Mouse (Mus musculus): ENCODE data around the gene Six2. TPM values are rescaled to one million over a fixed set of nuclear protein-coding genes. Genes with fewer than 3 reads are reported as not detected.

Gene Six2
- total RNA-seq, 1 experiment: 0.22 TPM

- in situ Hi-C loops (cut with MboI; ENCODE audit: low sequenced_read_pairs in 2 of 2, unreplicated experiment in 2 of 2): no loop called here
- H3K36me3 ChIP-seq (ENCODE audit: control insufficient read depth, insufficient read depth, low read length, poor library complexity, severe bottlenecking): no peaks in the 10 kb centered on the region
- TF ChIP-seq HCFC1 (IDR thresholded peaks at IDR 0.05; ENCODE audit: borderline replicate concordance, insufficient read depth, low read length) (no peak), ZC3H11A (IDR thresholded peaks at IDR 0.05; ENCODE audit: borderline replicate concordance, low read depth, low read length) (no peak), CHD2 (IDR thresholded peaks at IDR 0.05; ENCODE audit: low read depth, low read length) (no peak), MAFK (IDR thresholded peaks at IDR 0.05; ENCODE audit: insufficient read depth, low read depth, low read length) (no peak), ZNF384 (IDR thresholded peaks at IDR 0.05; ENCODE audit: low read depth, low read length) (no peak)
- H3K9ac ChIP-seq (ENCODE audit: insufficient read depth, low read depth, low read length, poor library complexity, severe bottlenecking): no peak overlapping the region
- no peaks in the 10 kb centered on the region for H3K9me3 ChIP-seq (ENCODE audit: control insufficient read depth, insufficient read depth, low read depth, low read length)
- no peak for DNase-seq (ENCODE audit: low read depth, low spot score)
- H3K4me1 ChIP-seq (ENCODE audit: control insufficient read depth in 2 of 2, insufficient read depth in 2 of 2, low read length in 2 of 2, poor library complexity in 1 of 2): no peaks in the 10 kb centered on the region; a peak in 1 of 4 replicates
- no peak overlapping the region for H3K4me3 ChIP-seq (ENCODE audit: insufficient read depth in 1 of 2, low read depth in 1 of 2, low read length in 2 of 2, poor library complexity in 1 of 2, severe bottlenecking in 1 of 2)
- no peak overlapping the region for H3K27ac ChIP-seq (ENCODE audit: insufficient read depth, low read depth, low read length, poor library complexity, severe bottlenecking)
These were observed 27.7 kb upstream of the Six2 start for GRCm38 (mm10) chr17:85715784-85716183.

GRCm38 (mm10) chr17:85714370-85714769 lies 26.3 kb upstream of the Six2 start:
- no peak for DNase-seq (ENCODE audit: low read depth, low spot score)
- no peak for TF ChIP-seq MAFK (IDR thresholded peaks at IDR 0.05; ENCODE audit: insufficient read depth, low read depth, low read length)
- TF ChIP-seq ZNF384 (IDR thresholded peaks at IDR 0.05; ENCODE audit: low read depth, low read length): no peak
- in situ Hi-C loops (cut with MboI; ENCODE audit: low sequenced_read_pairs in 2 of 2, unreplicated experiment in 2 of 2): no loop called here
- Histone ChIP-seq H3K27ac (ENCODE audit: insufficient read depth, low read depth, low read length, poor library complexity, severe bottlenecking) (no peak overlapping the region), H3K4me1 (ENCODE audit: control insufficient read depth in 2 of 2, insufficient read depth in 2 of 2, low read length in 2 of 2, poor library complexity in 1 of 2) (no peaks in the 10 kb centered on the region; a peak in 1 of 4 replicates), H3K9ac (ENCODE audit: insufficient read depth, low read depth, low read length, poor library complexity, severe bottlenecking) (no peak overlapping the region), H3K4me3 (ENCODE audit: insufficient read depth in 1 of 2, low read depth in 1 of 2, low read length in 2 of 2, poor library complexity in 1 of 2, severe bottlenecking in 1 of 2) (no peak overlapping the region), H3K9me3 (ENCODE audit: control insufficient read depth, insufficient read depth, low read depth, low read length) (no peaks in the 10 kb centered on the region), H3K36me3 (ENCODE audit: control insufficient read depth, insufficient read depth, low read length, poor library complexity, severe bottlenecking) (no peaks in the 10 kb centered on the region)

DNA sequence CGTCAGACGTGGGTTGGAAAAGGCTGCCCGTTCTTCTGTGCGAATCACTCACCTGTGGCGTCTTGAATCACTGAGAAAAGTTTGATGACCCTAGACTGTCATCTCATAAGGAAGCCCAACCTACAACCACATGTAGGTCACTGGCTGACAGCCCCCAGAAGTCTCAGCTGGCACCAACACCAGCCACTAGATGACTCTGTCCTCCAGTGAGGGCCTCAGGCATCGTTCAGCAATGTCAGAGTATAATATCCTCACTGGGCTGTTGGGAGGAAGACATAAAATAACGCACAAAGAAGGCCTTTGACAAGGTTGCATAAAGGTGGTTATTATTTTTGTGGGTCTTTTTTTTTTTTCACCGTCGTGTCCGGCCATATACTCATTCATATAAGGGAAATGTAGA lies 24.8 kb upstream of the Six2 start:
- H3K27ac ChIP-seq (ENCODE audit: insufficient read depth, low read depth, low read length, poor library complexity, severe bottlenecking): no peak overlapping the region
- H3K4me3 ChIP-seq (ENCODE audit: insufficient read depth in 1 of 2, low read depth in 1 of 2, low read length in 2 of 2, poor library complexity in 1 of 2, severe bottlenecking in 1 of 2): no peak overlapping the region
- DNase-seq (ENCODE audit: low read depth, low spot score): no peak
- no peak overlapping the region for H3K9ac ChIP-seq (ENCODE audit: insufficient read depth, low read depth, low read length, poor library complexity, severe bottlenecking)
- in situ Hi-C loops (cut with MboI; ENCODE audit: low sequenced_read_pairs in 2 of 2, unreplicated experiment in 2 of 2): no loop called here
- H3K9me3 ChIP-seq (ENCODE audit: control insufficient read depth, insufficient read depth, low read depth, low read length): no peaks in the 10 kb centered on the region
- TF ChIP-seq ZNF384 (IDR thresholded peaks at IDR 0.05; ENCODE audit: low read depth, low read length) (no peak), CHD2 (IDR thresholded peaks at IDR 0.05; ENCODE audit: low read depth, low read length) (no peak), MAFK (IDR thresholded peaks at IDR 0.05; ENCODE audit: insufficient read depth, low read depth, low read length) (no peak), HCFC1 (IDR thresholded peaks at IDR 0.05; ENCODE audit: borderline replicate concordance, insufficient read depth, low read length) (no peak), ZC3H11A (IDR thresholded peaks at IDR 0.05; ENCODE audit: borderline replicate concordance, low read depth, low read length) (no peak)
- H3K36me3 ChIP-seq (ENCODE audit: control insufficient read depth, insufficient read depth, low read length, poor library complexity, severe bottlenecking): no peaks in the 10 kb centered on the region
- no peaks in the 10 kb centered on the region; a peak in 1 of 4 replicates for H3K4me1 ChIP-seq (ENCODE audit: control insufficient read depth in 2 of 2, insufficient read depth in 2 of 2, low read length in 2 of 2, poor library complexity in 1 of 2)

DNA sequence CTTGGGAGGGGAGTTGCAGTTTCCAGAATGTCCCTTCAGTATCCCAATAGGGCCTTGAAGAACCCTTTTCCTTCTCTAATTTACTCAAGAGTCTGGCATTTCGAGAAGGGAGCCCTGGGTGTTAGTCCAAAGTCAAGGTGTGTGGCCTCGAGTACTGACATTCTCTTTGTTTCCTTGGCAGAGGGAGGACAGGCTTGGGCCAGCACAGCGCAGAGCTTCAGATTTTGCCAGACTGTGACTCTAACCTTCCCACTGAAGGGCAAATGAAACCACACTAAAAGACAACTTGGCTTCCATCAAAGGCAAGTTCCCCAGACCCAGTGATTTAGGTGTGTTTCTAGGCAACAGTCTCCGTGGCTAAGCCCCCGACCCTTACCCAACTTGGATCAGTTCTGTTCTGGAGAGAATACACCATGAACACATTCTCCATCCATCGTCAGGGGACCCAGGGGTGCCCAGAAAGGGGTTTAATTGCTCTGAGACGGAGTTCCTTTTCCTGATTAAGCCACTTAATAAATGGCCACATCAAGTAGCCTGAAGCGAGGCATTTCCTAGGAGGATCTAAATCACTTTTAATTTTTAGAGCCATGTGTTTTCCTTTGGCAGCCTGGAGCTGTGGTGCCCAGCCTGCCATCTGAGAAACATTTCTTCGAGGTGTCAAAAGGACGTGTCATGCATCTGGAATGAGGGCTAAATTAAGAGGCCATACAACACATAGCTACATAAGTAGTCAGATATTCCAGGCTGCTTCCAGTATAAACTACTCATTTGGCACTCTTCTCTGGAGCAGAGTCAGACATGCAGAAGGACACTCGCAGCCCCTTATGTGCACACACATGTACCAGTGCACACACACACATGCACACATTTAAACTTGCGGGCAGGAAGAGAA lies 16.5 kb upstream of the Six2 start:
- no peaks in the 10 kb centered on the region for H3K9me3 ChIP-seq (ENCODE audit: control insufficient read depth, insufficient read depth, low read depth, low read length)
- H3K4me3 ChIP-seq (ENCODE audit: insufficient read depth in 1 of 2, low read depth in 1 of 2, low read length in 2 of 2, poor library complexity in 1 of 2, severe bottlenecking in 1 of 2): no peak overlapping the region
- H3K27ac ChIP-seq (ENCODE audit: insufficient read depth, low read depth, low read length, poor library complexity, severe bottlenecking): no peak overlapping the region
- no peaks in the 10 kb centered on the region for H3K4me1 ChIP-seq (ENCODE audit: control insufficient read depth in 2 of 2, insufficient read depth in 2 of 2, low read length in 2 of 2, poor library complexity in 1 of 2)
- H3K9ac ChIP-seq (ENCODE audit: insufficient read depth, low read depth, low read length, poor library complexity, severe bottlenecking): no peak overlapping the region
- TF ChIP-seq ZC3H11A (IDR thresholded peaks at IDR 0.05; ENCODE audit: borderline replicate concordance, low read depth, low read length): no peak
- TF ChIP-seq CHD2 (IDR thresholded peaks at IDR 0.05; ENCODE audit: low read depth, low read length): no peak
- TF ChIP-seq ZNF384 (IDR thresholded peaks at IDR 0.05; ENCODE audit: low read depth, low read length): no peak
- no peak for TF ChIP-seq MAFK (IDR thresholded peaks at IDR 0.05; ENCODE audit: insufficient read depth, low read depth, low read length)
- TF ChIP-seq HCFC1 (IDR thresholded peaks at IDR 0.05; ENCODE audit: borderline replicate concordance, insufficient read depth, low read length): no peak
- H3K36me3 ChIP-seq (ENCODE audit: control insufficient read depth, insufficient read depth, low read length, poor library complexity, severe bottlenecking): no peaks in the 10 kb centered on the region
- in situ Hi-C loops (cut with MboI; ENCODE audit: low sequenced_read_pairs in 2 of 2, unreplicated experiment in 2 of 2): no loop called here
- no peak for DNase-seq (ENCODE audit: low read depth, low spot score)
